15 mouse cellular contexts compared by ENCODE assay signal in genomic region chr10:56980821-56981220, GRCm38 (mm10).
A peak's percentile ranks its signal among the peaks of the same experiment; 100 is the strongest.
DNase-seq lines count a peak whose midpoint lies in the region; ATAC-seq and TF ChIP-seq lines count a peak whose summit lies in the region.
"Had no signal": no experiment of that assay in that cellular context is flagged by ENCODE, and none has a peak within 500 bp of the region (broad histone marks: within the 10 kb centered on the region; RNA-seq: fewer than 3 reads in every experiment).

No protein-coding gene starts in this region.

- no peak overlapping the region for H3K4me2 ChIP-seq in heart, postnatal 0 days (ENCODE audit: low read depth, low read length)
- H3K4me2 ChIP-seq in lung, embryonic 14.5 days = no peak overlapping the region
- H3K4me2 ChIP-seq: hindbrain, embryonic 15.5 days; kidney, embryonic 15.5 days; liver, embryonic 13.5 days; midbrain, embryonic 12.5 days had no signal

- no peak for TF ChIP-seq CTCF in layer of hippocampus, adult 2 months (conservative IDR thresholded peaks at IDR 0.05)
- TF ChIP-seq CTCF in heart, postnatal 0 days (IDR thresholded peaks at IDR 0.05; ENCODE audit: low read depth) = no peak
- no peak for TF ChIP-seq CTCF in lung, embryonic 14.5 days (IDR thresholded peaks at IDR 0.05; ENCODE audit: low read depth)

- DNase-seq in layer of hippocampus, adult 2 months (ENCODE audit: low spot score in 2 of 2) = no peak
- DNase-seq in layer of hippocampus, adult 9-10 months (ENCODE audit: low spot score) = no peak
- peak; percentile 92 for DNase-seq in heart, postnatal 0 days (ENCODE audit: low spot score)
- no peak for DNase-seq in lung, embryonic 14.5 days
- peak; percentile 23 for DNase-seq in telencephalon, adult 2 months (ENCODE audit: low read depth, low spot score)
- no peak for DNase-seq in urinary bladder, postnatal 4 days (ENCODE audit: low spot score in 2 of 2)
- DNase-seq in urinary bladder, postnatal 14 days (ENCODE audit: low spot score) = no peak
- no peak for DNase-seq in kidney, adult 9 months
- DNase-seq: B cell, adult 2 months; liver, embryonic 13.5 days; thymus, postnatal 14 days had no signal

- TF ChIP-seq EP300 in heart, postnatal 0 days (IDR thresholded peaks at IDR 0.05; ENCODE audit: low read depth) = peak; percentile 99

- no peaks in the 10 kb centered on the region for H3K27me3 ChIP-seq in heart, postnatal 0 days (ENCODE audit: control insufficient read depth, insufficient read depth, low read length)
- H3K27me3 ChIP-seq in lung, embryonic 14.5 days (ENCODE audit: insufficient read depth, low read length) = no peaks in the 10 kb centered on the region
- H3K27me3 ChIP-seq: hindbrain, embryonic 15.5 days; kidney, embryonic 15.5 days; liver, embryonic 13.5 days; midbrain, embryonic 12.5 days had no signal

- ATAC-seq in heart, postnatal 0 days (ENCODE audit: insufficient read depth, low read depth) = peak; percentile 99
- peak; percentile 75; the same call in 1 of the 2 replicates for ATAC-seq in lung, embryonic 14.5 days (ENCODE audit: insufficient read depth)

- 13% methylated on average over 3 of the region's 3 CpGs for WGBS in heart, postnatal 0 days
- WGBS in lung, embryonic 14.5 days = 20% methylated on average over 3 of the region's 3 CpGs

- H3K4me3 ChIP-seq in layer of hippocampus, adult 2 months = no peak overlapping the region
- H3K4me3 ChIP-seq in heart, postnatal 0 days (ENCODE audit: low read depth, low read length) = no peak overlapping the region
- H3K4me3 ChIP-seq in lung, embryonic 14.5 days (ENCODE audit: low read depth, low read length) = no peak overlapping the region
- H3K4me3 ChIP-seq: hindbrain, embryonic 15.5 days; kidney, embryonic 15.5 days; liver, embryonic 13.5 days; midbrain, embryonic 12.5 days had no signal

- H3K27ac ChIP-seq in layer of hippocampus, adult 2 months = peak overlapping the region; percentile 32; the same call in 1 of the 2 replicates
- peak overlapping the region; percentile 81 for H3K27ac ChIP-seq in heart, postnatal 0 days (ENCODE audit: low read depth)
- H3K27ac ChIP-seq in lung, embryonic 14.5 days (ENCODE audit: low read depth) = no peak overlapping the region
- H3K27ac ChIP-seq: hindbrain, embryonic 15.5 days; kidney, embryonic 15.5 days; liver, embryonic 13.5 days; midbrain, embryonic 12.5 days had no signal

- H3K9me3 ChIP-seq in heart, postnatal 0 days (replicated peaks; ENCODE audit: control insufficient read depth, low read length) = no peaks in the 10 kb centered on the region
- no peaks in the 10 kb centered on the region for H3K9me3 ChIP-seq in lung, embryonic 14.5 days (ENCODE audit: low read depth, low read length)
- H3K9me3 ChIP-seq: G1E; hindbrain, embryonic 15.5 days; kidney, embryonic 15.5 days; liver, embryonic 13.5 days; midbrain, embryonic 12.5 days had no signal

- H3K9ac ChIP-seq in heart, postnatal 0 days (replicated peaks; ENCODE audit: low read depth, low read length) = no peak overlapping the region
- H3K9ac ChIP-seq in lung, embryonic 14.5 days = no peak overlapping the region
- H3K9ac ChIP-seq: hindbrain, embryonic 15.5 days; kidney, embryonic 15.5 days; liver, embryonic 13.5 days; midbrain, embryonic 12.5 days had no signal

- H3K4me1 ChIP-seq in heart, postnatal 0 days (ENCODE audit: control insufficient read depth, insufficient read depth) = peaks cover 16% of the 10 kb centered on the region; the same call in 1 of the 2 replicates
- peaks cover 5% of the 10 kb centered on the region; the same call in 1 of the 2 replicates for H3K4me1 ChIP-seq in lung, embryonic 14.5 days (ENCODE audit: insufficient read depth)
- H3K4me1 ChIP-seq: hindbrain, embryonic 15.5 days; kidney, embryonic 15.5 days; liver, embryonic 13.5 days; midbrain, embryonic 12.5 days had no signal

- no peaks in the 10 kb centered on the region for H3K36me3 ChIP-seq in heart, postnatal 0 days (replicated peaks; ENCODE audit: control insufficient read depth, insufficient read depth, low read length)
- H3K36me3 ChIP-seq in lung, embryonic 14.5 days (ENCODE audit: insufficient read depth) = no peaks in the 10 kb centered on the region
- H3K36me3 ChIP-seq: G1E; hindbrain, embryonic 15.5 days; kidney, embryonic 15.5 days; liver, embryonic 13.5 days; midbrain, embryonic 12.5 days had no signal

Comparison
In these comparisons a context has a peak if more than half of its experiments do, and no peak if none do; other contexts are left out.
1. DNase-seq: peak in heart, postnatal 0 days (single experiment) and telencephalon, adult 2 months (single experiment); none in layer of hippocampus, adult 2 months (0 of 2), layer of hippocampus, adult 9-10 months (single experiment), lung, embryonic 14.5 days (single experiment), urinary bladder, postnatal 4 days (0 of 2), urinary bladder, postnatal 14 days (single experiment) and kidney, adult 9 months (single experiment).